Mouse (Mus musculus): ENCODE measurements around the gene Stxbp1. TPM values are rescaled to one million over a fixed set of nuclear protein-coding genes. Genes with fewer than 3 reads are reported as not detected.

The Stxbp1 gene
- polyA plus RNA-seq, 1 experiment: 2.3 TPM

DNA sequence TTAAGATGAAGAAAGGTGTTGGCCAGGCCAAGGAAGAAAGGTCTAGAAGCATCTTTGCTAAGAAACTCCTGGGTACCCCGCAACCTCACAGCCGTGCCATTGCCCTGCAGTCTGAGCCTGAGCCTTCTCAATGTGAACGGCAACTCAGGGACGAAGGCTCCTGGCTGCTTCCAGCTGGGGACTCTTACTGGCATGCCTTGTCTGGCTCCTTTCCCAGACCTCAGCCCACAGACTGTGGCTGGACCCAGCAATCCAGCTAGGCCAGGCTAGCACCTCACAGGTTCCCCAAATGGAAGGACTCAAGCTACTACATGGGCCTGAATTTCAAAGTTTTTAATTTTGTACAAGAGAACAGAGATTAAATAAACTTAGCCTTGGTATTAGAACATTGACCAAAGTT is 85.2 kb downstream of the Stxbp1 start:
- no peak for TF ChIP-seq GATA1 (IDR thresholded peaks at IDR 0.05; ENCODE audit: low read length)

DNA sequence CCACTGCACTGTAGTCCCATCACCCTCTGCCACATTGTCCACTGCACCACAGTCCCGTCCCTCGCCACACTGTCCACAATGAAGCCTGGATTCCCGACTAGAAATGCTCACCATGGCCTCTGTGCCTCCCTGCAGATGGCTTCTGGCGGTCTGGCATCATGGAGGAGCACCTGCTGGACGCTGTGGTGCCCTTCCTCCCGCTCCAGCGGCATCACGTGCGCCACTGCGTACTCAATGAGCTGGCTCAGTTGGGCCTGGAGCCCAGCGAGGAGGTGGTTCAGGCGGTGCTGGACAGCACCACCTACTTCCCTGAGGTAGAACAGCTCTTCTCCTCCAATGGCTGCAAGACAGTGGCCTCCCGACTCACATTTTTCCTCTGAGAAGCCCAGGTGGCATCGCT is 85.7 kb downstream of the Stxbp1 start:
- no peak for TF ChIP-seq GATA1 (IDR thresholded peaks at IDR 0.05; ENCODE audit: low read length)

DNA sequence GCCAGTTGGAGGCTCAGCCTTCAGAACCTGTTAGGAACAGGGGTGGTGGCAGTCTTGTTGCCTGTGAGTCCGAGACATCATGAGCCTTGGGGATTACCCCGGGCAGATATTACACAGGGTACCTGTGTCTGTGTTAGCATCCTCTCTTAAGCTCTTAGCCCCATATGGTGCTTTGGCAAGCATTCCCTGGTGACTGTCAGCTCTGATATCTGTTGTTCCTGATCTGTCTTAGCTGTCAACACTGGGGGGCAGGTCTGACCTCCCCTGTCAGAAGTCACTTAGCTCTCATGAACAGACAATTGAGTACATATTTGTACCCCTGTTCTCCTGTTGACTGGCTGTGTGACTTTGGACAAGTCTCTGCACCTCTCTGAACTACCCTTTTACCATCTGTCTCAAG is 88.0 kb downstream of the Stxbp1 start:
- TF ChIP-seq GATA1 (IDR thresholded peaks at IDR 0.05; ENCODE audit: low read length): no peak

DNA sequence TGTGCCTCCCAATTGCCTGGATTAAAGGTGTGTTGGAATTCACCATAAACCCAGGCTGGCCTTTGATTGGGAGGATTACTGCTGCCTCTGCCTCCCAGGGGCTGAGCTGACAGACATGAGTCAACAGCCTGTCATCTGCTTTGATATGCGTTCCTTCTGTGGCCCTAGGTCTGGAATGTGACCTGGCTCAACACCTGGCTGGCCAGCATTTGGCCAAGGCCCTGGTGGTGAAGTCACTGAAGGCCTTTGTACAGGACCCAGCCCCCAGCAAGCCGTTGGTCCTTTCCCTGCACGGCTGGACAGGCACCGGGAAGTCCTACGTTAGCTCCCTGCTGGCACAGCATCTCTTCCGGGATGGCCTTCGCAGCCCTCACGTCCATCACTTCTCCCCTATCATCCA is 88.5 kb downstream of the Stxbp1 start:
- TF ChIP-seq GATA1 (IDR thresholded peaks at IDR 0.05; ENCODE audit: low read length): no peak

DNA sequence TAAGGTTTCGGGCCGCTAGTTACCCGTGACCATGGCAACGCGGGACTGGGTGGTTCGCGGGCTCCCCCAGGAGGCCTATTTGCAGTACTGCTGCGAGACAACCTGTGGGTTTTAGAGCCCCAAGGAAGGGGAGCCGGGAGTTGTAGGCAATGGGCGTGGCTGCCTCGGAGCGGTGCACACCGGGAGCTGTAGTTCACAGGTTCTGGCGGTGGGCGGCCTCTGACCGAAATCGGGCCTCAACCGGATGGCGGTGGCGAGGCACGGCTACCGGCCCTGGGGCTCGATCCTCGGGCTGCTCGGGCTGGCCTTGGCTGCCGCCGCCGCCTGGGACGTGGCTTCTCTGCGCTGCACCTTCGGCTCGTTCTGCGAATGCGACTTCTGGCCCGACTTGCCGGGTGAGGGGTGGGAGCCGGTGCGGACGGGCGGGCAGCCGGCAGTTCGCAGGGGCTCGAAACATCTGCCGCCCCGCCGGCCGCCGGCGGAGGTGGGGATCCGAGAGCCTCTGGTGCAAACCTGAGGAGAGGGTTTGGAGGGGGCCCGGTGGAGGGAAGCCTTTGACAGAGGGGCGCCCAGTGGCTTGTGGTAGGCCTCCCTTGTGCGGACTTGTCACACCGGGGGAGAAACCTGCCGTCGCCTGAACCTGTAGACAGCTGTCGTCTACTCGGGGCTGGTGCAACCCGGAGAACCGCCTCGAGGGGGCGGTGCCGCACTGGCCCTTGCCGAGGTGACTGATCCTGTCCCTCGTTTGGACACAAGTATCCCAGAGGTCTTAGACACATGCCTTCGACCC is 89.8 kb downstream of the Stxbp1 start, which contains the start of gene Tor2a:
Gene Tor2a (plus strand): TSS at position 179 of the 790 bp plus-strand sequence.
- no peak for TF ChIP-seq GATA1 (IDR thresholded peaks at IDR 0.05; ENCODE audit: low read length)

DNA sequence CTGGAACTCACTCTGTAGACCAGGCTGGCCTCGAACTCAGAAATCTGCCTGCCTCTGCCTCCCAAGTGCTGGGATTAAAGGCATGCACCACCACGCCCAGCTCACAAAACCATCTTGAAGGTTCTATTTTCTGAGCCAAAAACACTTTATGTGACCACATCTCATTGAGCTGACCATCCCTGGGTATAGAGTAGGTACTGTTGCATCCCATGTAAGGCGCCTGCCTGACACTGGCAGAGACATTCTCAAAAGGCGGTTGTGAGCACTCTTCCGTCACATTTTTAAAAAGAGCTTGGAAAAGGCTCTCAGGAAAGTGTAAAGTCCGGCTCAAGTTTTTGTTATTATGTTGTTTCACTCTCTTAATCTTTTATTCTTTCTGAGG is 90.4 kb downstream of the Stxbp1 start:
- TF ChIP-seq GATA1 (IDR thresholded peaks at IDR 0.05; ENCODE audit: low read length): no peak

DNA sequence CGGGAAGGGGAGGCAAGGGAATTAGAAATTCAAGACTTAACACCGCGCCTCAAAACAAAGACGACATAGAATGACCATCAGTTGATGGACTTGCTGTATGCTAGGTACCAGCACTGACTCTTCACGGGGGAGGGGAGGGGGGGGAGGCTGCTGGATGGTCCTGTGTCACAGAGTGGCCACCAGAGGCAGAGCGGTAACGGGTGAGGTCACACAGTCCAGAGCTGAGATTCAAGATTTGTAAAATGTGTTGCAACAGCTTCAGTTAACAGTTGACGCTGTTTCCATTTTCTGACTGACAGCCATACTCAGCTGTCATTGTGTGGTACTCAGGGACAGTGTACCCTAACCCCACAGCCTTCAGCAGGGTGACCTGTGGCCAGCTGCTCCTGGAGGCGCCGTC is 94.9 kb downstream of the Stxbp1 start:
- TF ChIP-seq GATA1 (IDR thresholded peaks at IDR 0.05; ENCODE audit: low read length): no peak

DNA sequence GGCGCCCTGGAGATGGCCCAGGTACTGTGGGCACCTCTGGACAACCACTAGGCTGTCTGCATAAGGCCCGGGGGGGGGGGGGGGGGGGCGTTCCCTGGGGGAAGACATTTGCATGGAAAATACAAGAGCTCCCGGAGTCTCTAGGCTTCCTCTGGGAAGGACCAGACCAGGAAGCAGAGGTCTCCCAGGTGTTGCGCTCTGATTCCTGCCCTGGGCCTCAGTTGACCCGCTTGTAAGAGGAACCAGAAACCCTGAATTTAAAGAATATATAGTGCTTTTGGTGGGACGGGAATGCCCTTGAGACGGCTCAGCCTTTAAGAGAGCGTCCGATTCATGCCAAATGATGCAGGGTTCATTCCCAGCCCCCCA is 95.4 kb downstream of the Stxbp1 start:
- TF ChIP-seq GATA1 (IDR thresholded peaks at IDR 0.05; ENCODE audit: low read length): no peak

DNA sequence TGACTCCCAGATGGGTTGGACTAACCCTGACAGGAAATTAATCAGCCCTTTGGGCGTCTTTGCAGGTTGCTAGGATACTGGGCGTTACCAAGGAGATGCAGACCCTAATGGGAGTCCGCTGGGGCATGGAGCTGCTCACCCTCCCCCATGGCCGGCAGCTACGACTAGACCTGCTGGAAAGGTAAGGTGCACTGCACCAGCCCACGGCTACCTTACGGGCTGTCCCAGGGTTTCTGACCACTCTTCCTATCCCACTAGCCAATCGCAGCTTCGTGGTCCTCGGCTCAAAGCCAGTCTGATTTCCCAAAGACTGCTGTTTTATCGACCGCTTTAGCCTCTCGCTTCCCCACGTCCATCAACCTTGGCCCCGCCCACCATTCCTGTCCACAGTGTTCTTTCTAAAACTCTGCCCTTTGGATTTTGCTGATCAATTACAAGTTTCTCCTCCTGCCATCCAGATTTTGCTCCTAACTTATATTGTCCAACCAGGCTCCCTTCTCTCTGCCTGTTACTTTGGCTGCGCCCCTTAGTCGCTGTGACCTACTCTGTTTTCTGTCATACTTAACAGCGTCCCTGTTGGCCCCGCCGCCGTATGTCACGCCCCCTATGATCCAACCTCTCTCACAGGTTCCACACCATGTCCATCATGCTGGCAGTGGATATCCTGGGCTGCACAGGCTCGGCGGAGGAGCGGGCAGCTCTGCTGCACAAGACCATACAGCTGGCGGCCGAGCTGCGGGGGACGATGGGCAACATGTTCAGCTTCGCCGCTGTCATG is 96.0 kb downstream of the Stxbp1 start:
- TF ChIP-seq GATA1 (IDR thresholded peaks at IDR 0.05; ENCODE audit: low read length): no peak

DNA sequence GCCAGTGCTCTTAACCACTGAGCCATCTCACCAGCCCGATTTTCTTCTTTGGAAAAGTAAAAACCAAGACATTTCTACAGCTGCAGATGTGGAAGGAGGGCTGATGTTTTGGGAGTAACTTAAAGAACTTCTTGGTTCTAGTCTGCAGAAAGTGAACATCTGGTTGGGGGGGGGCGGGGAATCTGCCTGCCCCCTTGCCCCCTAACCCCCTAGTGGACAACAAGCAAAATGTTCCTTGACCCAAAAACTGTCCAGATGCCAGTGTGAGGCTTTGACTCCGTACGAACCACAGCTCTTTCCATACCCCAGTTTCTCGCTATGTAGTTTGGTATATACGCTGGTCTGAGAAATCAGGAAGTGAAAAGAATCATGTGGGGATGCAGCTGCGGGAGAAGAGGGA is 96.8 kb downstream of the Stxbp1 start:
- no peak for TF ChIP-seq GATA1 (IDR thresholded peaks at IDR 0.05; ENCODE audit: low read length)

DNA sequence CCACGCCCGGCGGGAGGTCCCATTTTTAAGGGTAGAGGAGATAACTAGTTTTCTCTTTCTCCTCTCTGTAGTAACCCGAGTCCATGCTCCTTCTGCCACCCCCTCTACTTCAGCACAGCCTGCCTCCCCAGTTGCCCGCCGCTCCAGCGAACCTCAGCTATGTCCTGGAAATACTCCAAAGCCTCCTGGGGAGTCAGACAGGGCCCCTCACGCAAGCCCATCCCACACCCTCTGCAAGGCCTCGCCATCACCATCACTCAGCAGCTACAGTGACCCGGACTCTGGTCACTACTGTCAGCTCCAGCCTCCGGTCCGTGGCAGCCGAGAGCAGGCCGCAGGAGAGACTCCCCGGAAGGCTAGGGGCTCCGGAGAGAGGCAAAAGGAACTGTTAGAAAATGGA is 98.0 kb downstream of the Stxbp1 start:
- no peak for TF ChIP-seq GATA1 (IDR thresholded peaks at IDR 0.05; ENCODE audit: low read length)

DNA sequence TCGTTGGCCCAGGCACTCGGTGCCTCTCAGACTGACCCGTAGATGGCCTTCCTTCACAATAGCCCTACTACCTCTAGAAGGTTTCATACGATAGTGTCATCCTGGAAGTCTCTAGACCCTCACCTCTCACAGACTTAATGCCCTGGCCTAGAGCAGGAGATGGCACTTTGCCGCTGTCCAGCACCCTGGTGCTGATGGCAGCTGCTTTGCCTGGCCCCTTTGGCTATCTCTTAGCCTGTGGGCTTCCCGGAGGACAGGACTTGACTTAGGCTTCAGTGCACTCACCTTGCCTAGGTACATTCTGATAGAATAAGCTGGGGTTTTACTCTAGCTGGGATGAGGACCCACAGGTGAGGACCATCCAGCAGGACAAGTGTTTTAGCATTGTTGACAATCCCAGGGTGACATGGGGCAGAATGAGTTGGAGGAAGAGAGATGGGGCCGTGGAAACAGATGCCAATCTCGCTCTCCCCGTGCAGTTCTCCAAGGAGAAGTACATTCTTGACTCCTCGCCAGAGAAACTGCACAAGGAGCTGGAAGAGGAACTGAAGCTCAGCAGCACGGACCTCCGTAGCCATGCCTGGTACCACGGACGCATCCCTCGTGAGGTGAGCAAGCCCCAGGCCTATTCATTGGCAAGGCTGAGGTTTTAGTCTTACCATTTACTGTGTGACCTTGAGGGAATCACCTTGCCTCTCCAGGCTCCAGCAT is 102.6 kb downstream of the Stxbp1 start:
- no peak for TF ChIP-seq GATA1 (IDR thresholded peaks at IDR 0.05; ENCODE audit: low read length)

DNA sequence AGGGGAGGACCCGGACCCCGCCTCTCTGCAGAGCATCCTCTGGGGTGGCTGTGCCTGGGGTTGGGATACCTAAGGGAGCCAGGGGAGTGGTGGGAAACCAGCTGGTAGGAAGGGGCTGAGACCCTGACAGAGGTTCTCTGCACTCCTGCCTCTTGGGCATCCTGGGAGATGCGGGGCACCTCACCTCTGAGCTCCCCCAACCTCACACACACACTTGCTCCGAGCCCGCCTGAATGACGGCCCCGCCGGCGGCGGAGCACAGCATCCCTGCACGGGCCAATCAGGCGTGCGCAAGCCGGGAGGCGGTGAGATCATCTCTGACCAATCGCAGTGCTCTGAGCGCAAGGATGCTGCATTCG is 104.9 kb downstream of the Stxbp1 start:
- no peak for TF ChIP-seq GATA1 (IDR thresholded peaks at IDR 0.05; ENCODE audit: low read length)

DNA sequence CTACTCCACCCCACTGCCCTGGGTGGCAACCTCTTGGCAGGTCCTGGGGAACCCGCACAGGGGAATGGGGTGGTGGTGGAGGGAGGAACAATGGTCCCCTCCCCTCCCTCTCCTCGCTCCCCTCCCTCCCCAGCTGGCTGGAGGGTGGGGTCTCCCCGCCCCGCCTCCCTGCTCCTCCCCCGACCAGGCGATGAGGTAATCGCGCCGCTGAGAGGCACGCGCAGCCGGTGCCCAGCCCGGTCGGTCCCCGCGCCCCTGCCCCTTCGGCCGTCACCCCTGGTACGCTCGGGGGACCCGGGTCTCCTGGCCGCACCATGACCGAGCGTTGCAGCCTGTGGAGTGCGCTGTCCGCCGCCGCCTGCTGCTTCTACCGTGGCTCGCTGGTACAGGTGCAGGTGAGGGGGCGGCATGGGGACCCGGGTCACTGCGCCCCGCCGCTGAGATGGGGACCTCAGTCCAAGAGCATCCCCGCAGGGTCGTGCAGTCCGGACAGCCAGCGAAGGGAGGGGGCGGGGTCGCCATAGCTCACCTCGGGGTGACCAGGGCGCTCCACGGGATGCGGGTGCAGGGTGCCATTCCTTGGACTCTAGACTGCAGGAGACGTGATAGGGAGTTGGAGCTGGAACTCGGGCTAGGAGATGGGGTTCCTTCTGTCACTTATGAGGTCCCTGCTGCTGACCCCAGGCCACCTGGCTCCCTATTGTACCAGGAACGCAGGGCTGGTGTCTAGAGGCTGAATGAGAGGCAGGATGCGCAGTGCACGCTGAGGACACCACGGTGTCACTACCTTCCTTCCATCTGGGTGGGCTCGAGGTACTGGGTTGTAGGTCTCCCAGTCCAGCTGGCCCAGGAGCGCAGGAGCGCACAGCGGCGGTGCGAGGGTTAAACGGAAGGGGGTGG is 105.5 kb downstream of the Stxbp1 start:
- TF ChIP-seq GATA1 (IDR thresholded peaks at IDR 0.05; ENCODE audit: low read length): no peak

DNA sequence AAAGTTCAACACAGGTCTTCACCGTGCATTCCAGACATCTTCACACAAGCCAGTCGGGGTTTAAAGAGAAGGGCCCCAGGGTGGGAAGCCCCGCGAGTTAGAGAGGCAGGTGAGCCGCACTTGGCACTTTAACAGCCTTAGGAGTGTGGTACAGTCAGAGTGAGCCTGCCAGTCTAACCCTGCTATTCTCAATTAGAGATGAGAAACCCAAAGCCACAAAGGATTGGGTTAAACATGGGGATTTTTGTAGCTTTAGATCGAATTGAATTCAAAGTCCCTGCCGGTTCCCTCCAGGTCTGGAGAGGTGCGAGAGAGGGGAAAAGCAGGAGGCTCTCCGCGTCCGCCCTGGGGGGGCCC is 106.2 kb downstream of the Stxbp1 start, which contains the start of gene 6330409D20Rik:
Gene 6330409D20Rik (minus strand): TSS at position 101 of the 357 bp plus-strand sequence.
- TF ChIP-seq GATA1 (IDR thresholded peaks at IDR 0.05; ENCODE audit: low read length): no peak

All from G1E-ER4 (cell line).